Mouse (Mus musculus) erythroblast, embryonic 14.5 days (primary cell): ENCODE measurements around the gene Crmp1.

ENCODE experiments used
- GATA1 ChIP-seq: IDR thresholded peaks from 2 replicates; pipeline ENCODE4 v1.6.1; 2012; ENCODE audit warnings: low read length, inconsistent platforms, mixed read lengths
- TAL1 ChIP-seq: IDR thresholded peaks from 3 replicates; pipeline ENCODE4 v1.6.1; 2012; ENCODE audit warnings: low read length, inconsistent platforms, mixed read lengths

DNA sequence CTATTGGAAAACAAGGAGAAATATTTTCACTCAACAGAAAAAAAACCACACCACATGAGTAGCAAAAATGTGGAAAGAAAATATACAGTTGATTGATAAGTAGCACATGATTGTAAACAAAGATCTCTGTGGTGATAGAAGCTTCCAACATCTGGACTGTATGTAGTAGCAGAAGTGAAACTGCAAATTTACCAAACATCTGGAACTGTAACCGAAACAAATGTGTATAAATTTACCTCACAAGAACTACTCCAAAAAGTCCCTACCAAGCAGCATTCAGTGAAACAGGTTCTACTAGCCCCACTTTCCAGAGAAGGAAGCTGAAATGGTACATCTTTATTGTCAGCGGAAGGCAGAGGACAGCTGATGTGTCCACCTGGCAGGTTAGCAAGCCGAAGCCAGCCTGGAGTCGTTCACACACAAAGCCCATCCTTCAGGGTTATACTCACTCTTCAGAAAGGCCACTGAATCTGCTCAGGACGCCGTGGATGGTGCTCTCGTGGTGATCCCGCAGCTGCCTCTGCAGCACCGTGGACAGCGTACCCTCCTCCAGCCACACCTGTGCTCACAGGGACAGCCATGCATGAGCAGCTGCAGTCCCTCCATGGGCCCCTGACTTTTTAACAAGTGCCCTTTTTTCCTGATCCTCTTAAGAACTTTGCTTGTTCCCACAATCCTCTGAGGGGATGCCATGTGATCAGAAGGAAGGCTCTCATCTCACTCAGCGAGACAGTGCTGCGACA, 71.4 kb downstream of the Crmp1 start:
- no peak for TF ChIP-seq TAL1
- TF ChIP-seq GATA1, result no peak
